Mouse (Mus musculus) thymus, postnatal 10 days (tissue): ENCODE results near the gene Lmo3.

Experiments used
- DNase-seq, 2 experiments: peaks; one replicate each; pipeline ENCODE4 v3.0.0; 2021; ENCODE audit warnings: low spot score in 2 of 2

Gene Lmo3

GRCm38 (mm10) chr6:138422671-138423321 is 159.0 kb downstream of the Lmo3 start:
- DNase-seq = no peak

DNA sequence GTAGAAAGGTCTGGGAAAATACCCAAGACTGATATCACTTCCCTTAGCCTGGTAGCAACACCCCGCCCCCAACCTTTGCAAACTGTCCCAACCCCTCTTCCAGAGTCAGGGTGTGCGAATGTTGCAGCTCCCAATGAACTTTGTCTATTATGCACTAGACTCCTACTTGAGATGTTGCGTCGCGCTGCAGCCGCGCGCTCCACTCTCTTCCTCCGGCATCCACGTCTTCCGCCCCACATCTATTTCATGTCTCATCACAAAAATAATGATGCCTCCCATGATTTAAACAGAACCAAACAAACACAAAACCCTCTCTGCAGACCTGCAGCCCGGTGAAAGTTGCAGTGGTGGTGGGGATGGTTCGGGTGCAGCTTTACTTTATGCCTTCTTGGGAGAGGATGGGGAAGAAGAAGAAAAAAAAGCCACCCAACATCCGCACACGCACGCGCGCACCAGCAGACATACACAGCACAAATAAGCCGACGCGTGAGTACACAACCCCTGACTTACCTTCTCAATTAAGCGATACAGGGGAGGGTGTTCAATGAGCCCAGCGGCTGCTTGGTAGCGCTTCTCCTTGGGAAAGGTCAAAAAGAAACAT is 159.7 kb downstream of the Lmo3 start:
- DNase-seq = no peak

DNA sequence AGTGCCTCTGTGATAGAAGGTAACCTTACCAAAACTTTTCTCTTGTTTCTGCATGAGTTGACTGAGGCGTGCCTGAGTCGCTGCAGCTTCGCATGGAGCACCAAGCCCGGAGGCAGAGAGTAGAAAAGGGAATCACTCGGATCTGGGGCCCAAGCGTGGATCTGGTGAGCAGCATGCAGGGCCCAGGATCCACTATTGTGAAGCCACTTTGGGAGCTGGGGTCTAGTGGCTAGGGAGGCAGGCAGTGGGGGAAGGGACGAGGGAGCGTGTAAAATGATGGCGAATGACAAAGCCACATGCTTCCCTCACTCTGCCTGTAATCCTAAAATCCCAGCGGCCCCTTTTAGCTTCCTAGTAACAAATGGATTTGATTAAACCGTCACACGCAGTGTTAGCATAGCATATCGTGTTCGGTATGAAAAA is 160.6 kb downstream of the Lmo3 start:
- no peak for DNase-seq

DNA sequence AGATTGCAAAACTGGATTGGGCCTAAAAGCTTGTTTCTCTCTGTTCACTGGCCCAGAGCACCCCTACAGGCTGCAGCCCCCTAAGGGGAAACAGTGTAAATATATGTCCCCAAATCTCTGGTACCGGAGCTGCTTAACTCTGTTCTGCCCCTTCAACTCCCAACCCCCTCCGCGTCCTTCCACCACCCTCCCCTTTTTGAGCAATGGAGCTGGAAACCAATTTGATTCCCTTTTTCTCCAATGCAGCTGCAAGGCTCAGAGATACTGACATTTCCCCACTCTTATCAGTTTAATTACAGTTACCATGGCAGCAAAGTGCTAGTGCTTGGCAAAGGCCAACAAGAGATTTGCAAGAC is 161.3 kb downstream of the Lmo3 start:
- no peak for DNase-seq

DNA sequence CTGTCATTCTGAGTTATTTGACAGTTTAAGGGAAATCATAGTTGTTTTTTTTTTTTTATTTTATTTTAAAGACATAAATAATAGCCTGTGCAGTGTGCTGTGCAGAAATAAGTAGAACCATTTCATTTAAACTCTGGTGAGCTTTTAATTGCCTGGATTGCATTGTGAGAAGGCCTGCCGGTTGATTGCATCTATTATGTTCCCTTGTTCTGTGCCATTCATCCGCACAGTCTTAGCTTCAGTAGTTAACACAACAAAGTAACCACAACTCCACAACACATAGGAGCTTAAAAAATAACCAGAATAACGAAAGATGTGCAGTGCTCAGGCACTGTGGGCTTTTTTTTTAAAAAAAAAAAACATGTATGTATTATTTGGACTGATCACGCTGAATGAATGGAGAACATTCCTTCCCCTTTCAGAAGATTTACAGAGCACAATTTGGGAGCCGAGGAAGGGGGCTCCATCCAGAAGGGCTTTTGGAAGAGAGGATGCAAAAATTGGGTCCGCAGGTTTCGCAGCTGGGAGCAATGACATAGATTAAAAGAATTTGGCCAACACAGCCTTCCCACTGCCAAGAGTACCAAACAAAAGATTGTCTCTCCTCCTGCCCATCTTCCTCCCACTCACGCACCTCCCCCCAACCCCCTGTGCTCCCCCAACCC is 161.8 kb downstream of the Lmo3 start:
- no peak for DNase-seq

- DNase-seq = no peak
Observed at GRCm38 (mm10) chr6:138412075-138412474, 169.7 kb downstream of the Lmo3 start.

DNA sequence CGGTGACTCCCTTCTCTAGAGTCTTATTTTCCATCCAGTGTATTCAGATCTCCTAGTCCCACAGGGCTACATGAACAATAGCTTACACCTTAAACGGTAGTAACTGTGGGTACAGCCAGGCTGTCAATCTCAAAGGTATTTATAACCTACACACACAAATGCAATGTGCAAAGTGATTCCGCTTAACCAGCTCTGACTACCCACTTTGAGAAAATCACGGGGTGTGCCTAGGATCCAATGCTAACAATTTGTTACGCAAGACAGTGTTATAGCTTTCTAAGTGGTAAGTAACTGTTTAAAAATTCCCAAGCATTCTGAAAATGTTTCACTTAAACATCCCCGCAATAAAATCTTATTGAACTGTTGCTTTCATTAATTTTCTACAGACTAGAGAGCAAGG is 179.7 kb downstream of the Lmo3 start:
- no peak for DNase-seq

- DNase-seq = no peak
Observed at GRCm38 (mm10) chr6:138398836-138399235, 182.9 kb downstream of the Lmo3 start.

DNA sequence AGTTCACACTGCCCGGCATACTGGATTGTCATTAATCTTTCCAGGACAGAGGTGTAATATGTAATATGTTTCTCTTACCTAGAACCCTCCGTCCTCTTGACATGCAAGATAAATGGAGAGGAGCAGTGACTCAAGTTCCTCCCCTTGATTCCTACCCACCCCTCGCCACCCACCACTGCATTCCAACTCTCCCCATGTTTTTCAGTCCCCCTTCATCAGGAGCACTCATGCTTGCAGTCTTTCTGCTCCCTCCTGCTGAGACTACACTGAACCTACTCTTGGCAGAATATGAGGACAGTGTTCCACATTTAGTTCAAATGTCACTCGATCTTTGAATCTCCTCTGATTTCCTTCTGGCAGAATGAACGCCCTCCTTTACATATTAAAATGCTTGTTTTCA is 190.7 kb downstream of the Lmo3 start:
- DNase-seq = no peak

DNA sequence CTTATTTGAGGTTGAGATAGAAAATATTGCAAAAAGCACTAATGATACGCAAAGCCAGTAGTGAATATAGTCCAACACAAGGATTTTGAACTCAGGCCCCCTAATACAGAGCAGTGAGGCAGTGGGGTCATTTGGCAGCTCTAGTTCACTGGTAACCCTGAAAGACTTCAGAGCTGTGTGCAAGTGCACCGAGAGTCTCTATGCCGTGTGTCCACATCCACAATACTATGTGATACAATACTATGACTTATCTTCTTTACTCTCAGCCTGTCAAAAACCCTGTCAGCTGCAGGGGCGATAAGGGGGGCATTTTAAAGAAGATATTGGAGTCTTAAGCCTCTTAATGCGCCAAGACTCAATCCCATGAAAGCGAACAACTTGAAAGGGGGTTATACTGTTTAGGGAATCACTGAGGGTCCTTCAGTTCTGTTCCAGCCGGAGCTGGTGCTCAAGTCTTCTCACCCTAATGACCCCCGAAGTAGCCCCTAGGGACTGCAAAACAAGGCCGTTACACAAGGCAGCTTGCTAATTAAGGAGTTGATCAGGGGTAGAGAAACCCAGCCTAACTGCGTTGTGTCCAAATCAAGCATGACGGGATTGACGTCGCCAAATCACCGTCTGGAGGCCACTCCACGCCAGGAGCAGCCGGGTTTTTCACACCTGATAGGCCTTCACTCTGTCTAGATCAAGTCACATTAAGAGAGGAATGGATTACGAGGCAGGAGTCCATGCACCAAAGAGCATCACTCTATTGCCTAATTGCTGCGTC is 193.4 kb downstream of the Lmo3 start:
- DNase-seq = no peak

DNA sequence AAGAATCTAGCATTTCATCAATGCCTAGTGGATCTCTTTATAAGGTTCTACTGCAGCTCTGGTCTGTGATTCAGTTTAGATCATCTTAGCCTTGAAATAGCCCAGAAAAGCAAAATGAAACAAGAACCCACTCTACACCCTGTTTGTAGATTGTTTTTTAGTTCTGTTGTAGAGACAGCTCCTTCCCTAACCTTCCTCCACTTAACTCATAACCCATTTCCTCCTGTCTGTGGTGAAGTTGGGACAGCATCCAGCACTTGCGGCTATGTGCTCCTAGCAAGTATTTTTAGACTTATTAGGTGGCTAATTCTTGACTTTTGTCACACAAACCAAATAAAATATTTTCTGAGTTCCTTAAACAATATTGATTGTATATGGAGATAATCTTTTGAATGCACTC is 198.6 kb downstream of the Lmo3 start:
- DNase-seq = no peak

GRCm38 (mm10) chr6:138371176-138371575 is 210.6 kb downstream of the Lmo3 start:
- DNase-seq = no peak

DNA sequence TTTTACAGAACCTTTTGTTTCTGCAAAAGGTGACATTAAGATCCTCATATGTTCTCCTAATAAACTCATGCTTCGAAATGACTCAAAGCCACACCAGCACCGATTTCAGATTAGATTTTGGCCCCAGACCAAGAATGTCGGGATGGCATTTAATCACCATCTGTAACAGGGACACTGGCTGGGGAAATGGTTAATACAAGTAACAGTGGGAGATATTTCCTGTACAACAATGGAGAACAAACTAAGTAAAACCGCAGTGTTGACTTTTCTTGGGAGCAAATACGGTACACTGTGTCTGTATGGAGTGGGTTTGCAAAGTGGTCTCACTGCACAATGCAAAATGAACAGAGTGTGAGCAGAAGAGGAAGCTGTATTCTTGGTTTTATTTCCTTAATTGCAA is 217.7 kb downstream of the Lmo3 start:
- no peak for DNase-seq

DNA sequence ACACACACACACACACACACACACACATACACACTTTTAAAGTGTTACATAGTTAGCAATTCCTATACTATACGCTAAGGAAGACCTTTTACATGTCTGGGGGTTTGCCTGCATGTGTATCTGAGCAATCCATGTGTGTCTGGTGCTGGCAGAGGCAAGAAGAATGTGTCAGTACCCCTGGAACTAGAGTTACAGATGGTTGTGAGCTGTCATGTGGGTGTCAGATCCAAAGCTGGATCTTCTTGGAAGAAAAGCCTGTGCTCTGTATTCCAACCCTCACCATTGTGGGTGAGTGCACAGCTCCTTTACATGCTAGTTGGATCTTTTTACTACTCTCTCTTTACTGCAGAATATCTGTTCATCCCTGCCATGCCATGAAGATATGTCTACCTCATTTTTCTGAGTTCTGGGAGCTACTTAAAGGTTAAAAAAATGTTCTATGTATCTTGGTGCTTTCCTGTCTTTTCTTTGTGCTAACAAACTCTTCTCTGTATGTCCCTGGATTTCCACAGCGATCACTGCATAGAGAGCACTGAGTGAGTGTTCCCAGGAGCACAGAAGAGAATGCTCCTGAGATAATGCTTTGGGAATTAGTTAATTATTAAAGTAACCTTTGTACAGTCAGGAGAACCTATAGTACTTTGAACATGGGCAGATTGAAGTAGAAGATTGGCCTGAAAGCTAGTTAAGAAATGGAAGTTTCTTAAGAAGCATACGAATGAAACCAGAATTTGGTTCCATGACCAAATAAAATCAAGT is 231.0 kb downstream of the Lmo3 start:
- DNase-seq = no peak

GRCm38 (mm10) chr6:138346558-138346957 is 235.2 kb downstream of the Lmo3 start:
- DNase-seq = no peak

DNA sequence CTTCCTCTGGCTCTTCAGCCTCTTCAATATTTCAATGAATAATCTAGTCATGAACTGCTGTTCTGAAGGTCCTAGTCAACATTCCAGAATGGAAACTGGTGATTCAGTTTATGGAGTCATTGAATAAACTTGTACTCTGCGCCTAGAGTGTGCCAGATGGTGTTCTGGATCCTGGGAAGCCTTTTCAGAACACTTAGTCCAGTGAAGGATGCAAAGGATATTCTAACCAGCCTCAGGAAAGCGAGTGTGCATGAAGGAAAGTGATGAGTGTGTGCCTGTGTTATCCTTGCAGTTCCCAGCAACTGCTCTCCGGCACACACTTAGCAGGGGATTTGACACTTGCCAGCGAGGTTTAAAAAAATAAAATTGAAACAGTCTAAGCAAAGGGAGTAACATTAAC is 245.9 kb downstream of the Lmo3 start:
- DNase-seq = no peak

DNA sequence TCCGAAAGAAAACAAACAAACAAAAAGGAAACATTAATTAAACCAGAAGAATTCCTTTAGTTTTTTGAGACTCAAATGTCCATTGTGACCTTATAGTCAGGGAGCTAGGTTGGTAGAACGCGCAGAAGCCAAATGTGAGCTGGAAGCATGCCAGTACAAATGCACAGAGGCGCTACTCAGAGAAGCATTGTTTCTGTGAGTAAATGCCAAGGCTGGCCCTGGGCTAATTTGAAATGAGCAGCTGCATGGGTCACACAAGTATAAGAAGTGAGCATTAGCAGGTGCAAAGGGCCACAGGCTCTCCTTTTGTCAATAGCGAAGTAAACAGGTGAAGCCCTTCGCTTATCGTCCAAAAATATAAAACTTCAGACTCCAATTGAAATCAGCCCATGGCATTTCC is 247.8 kb downstream of the Lmo3 start:
- DNase-seq = no peak

- no peak for DNase-seq
Observed at GRCm38 (mm10) chr6:138325744-138326400, 255.9 kb downstream of the Lmo3 start.

- no peak for DNase-seq
Observed at GRCm38 (mm10) chr6:138325145-138325544, 256.6 kb downstream of the Lmo3 start.

GRCm38 (mm10) chr6:138323325-138323724 is 258.4 kb downstream of the Lmo3 start:
- no peak for DNase-seq

GRCm38 (mm10) chr6:138320190-138320737 is 261.5 kb downstream of the Lmo3 start:
- DNase-seq = no peak
